Mouse (Mus musculus) G1E (cell line): ENCODE results near the gene Tox4.
A peak's percentile ranks its signal among the peaks of the same experiment; 100 is the strongest.

Source experiments
- CTCF ChIP-seq: IDR thresholded peaks from 2 replicates; pipeline ENCODE4 v1.5.1; 2012; ENCODE audit warnings: low read depth, low read length, inconsistent platforms, mixed read lengths
- GATA1 ChIP-seq: IDR thresholded peaks from 2 replicates; pipeline ENCODE4 v1.6.1; 2012; ENCODE audit warnings: borderline replicate concordance, low read length, inconsistent platforms, mixed read lengths
- GATA2 ChIP-seq: IDR thresholded peaks from 2 replicates; pipeline ENCODE4 v1.6.1; 2012; ENCODE audit warnings: low read depth, low read length, inconsistent platforms, borderline replicate concordance
- TAL1 ChIP-seq: conservative IDR thresholded peaks from 2 replicates; pipeline ENCODE4 v1.6.1; 2012; ENCODE audit warnings: low read depth, low read length, inconsistent platforms, mixed read lengths

GRCm38 (mm10) chr14:52278932-52279746 lies at the start of gene Tox4, which contains the start of gene Rab2b:
- peak; percentile 80; the same call in 1 of the 2 replicates for TF ChIP-seq CTCF
- no peak for TF ChIP-seq TAL1
- TF ChIP-seq GATA1 = no peak
- TF ChIP-seq GATA2 = no peak
